Mouse (Mus musculus): ENCODE measurements around the gene M1ap. TPM values are rescaled to one million over a fixed set of nuclear protein-coding genes. Genes with fewer than 3 reads are reported as not detected.

Gene M1ap
- not detected for polyA plus RNA-seq (2014; fragmentation: Illumina TruSeq; extraction: RNeasy Lipid Tissue Mini Kit (QIAGEN cat#74804))

DNA sequence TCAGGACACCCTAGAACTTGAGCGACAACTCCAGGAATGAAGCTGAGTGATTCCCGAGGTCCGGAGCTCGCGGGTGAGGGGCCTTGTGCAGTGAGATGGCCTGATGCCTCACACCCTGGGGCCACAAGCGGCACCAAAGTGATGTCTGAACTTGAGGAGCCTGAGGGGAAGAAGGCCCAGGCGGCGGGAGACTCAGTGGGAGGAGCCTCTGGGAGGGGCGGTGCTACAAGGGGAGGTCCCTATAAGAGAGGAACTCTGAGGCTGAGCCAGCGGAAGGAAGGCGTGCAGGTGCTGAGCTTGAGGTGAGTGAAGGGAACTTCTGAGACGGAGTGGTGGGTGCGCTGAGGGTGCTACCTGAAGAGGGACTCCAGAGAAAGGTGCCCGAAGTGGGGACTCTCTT lies at the start of gene M1ap:
TSS of gene M1ap (plus strand) at position 252 of the 400 bp plus-strand sequence.

DNA sequence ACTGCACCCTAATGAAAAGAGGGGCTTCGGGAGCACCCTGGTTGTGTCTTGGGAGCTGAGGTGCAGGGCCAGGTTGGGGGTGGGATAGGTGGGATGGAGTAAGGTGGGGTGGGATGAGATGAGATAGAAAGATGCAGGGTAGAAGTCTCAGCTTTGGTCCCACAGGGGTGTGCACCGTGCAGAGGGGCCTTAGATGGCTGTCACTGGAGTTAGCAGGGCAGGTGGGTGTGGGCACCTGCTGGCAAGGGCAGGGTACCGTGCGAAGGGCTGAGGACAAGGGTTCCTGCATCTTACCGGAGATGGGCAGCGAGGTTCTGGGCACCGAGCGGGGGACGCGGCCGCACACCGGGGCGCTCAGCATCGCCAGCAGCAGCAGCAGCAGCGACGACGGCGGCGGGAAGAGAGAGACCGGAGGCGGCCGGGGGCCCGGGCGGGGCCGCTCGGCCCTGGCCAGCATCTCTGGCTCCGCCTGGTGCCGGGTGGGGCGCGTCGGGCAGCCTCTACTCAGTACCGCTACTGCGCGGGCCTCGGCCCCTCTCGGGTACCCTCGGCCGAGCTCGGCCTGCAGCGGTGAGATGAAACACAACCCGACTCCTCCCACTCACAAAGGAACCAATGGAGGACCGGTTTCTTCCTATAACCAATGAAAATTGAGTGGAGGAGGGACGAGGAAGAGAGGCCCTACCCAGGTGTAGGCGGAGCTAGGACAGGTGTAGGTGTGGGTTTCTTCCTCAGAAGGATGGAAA lies 7.4 kb upstream of the M1ap start, which contains the start of gene Sema4f:
TSS of gene Sema4f (minus strand) at position 603 of the 746 bp plus-strand sequence.

DNA sequence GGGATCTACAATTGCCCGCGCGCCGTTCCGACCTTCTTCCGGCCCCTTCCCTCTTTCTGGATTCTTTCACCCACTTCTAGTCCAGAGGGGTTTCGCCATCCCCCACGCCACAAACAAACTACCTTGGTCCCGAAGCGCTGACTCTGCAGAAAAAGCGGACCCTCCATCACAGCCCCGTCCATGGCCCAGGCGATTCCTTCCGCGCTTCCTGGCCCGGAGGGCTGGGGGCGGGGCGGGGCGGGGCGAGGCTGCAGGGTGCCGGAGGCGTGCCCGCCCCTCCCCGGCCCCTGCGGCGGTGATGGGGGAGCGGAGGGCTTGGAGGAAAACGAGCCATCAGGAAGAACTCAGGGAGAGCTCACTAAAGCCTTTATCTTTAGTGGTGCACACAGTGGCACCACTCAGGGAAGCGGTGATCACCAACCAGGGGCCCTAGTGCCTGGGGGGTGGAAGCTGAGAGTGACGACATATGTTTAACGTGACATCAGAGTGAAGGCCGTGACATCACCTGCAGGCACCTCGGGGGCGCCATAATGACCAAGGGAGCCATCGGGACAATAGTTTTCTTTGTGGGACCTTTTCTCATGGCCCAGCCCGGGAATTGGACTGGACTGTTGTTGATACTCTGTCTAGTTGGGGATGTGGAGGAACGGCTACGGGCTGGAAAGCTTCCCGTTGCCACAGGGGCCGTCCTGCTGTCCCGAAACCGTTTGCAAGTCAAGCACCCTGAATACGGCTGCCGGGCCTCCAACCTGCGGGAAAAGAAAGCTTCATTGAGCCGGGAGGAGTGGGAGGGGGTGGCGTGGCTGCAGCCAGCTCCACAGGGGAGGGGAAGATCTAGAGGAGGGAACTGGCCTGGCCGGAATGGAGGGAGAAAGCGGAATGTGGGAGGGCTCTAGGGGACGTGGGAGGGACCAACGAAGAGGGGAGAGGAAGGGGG lies 86.8 kb downstream of the M1ap start, which contains the start of the genes Dok1 and Loxl3:
TSS of gene Dok1 (minus strand) at position 223 of the 937 bp plus-strand sequence.
TSS of gene Loxl3 (plus strand) at position 925 of the 937 bp plus-strand sequence.

DNA sequence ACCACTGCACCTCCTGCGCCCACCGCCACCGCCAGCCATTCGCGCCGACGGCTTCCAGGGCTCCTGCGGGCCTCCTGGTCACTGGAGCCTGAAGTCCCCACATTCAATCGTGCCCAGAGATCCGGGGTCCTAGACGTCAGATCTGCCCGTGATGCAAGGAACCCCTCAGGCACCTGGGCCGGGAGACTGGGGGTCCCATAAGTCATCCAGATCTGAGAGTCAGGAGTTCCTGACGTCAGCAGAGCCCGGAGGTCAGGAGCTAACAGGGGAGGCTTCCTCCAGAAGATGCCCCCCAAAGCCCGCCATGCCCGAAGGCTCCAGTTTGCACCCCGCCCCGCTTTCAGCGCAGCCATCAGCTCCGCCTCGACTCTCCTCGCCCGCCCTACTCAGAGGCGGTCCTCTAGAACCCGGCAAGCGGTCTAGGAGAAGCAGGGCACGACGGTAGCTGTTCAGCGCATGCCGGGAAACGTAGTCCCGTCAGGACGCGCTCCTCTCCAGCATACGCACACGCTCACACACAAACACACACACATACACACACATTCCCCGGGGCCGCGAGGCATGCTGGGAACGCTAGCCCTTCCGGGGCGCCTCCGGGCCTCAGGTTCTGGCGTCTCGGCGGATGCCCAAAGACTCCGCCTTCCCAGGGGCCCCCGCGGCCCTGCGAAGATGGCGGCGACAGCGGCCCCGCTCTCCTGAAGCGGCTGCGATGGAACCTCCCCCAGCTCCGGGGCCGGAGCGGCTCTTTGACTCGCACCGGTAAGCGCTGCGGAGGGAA lies 107.6 kb downstream of the M1ap start, which contains the start of gene Aup1:
TSS of gene Aup1 (plus strand) at position 448 of the 778 bp plus-strand sequence.

DNA sequence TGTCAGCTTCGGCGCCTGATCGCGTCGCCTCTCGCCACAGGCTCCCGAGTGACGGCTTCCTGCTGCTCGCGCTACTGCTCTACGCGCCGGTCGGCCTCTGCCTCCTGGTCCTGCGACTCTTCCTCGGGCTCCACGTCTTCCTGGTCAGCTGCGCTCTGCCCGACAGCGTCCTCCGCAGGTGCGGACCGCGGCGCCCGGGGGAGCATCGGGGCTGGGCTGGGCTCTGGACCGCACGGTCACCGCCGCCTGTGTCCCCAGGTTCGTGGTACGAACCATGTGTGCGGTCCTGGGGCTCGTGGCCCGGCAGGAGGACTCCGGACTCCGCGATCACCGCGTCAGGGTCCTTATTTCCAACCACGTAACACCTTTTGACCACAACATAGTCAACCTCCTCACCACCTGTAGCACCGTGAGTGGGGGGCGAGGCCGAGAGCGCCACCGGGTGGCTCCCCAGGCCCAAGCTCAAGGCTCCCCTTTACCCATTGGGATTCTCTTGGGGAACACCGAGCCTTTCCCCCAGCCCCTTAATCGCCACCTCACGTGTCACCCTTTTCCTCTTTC lies 108.2 kb downstream of the M1ap start, which contains the start of gene Htra2:
TSS of gene Htra2 (minus strand) at position 403 of the 561 bp plus-strand sequence.

DNA sequence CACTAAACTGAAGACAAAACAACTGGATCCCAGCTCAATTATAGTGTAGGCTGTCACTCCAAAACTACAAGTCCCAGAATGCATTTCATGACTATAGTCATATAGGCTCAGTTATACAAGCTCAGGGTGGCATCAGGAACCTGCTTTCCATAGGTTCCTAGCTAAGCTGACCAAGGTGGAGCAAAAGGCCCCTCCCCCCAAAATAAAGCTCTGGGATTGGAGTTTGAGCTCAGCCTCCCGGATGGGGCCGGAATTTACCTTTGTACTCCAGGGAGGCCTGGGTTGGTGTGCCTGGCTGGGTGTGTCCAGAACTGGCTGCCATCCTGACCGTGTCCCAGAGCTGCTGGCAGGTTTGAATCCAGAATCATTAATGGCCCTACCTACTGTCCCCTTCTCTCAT lies 111.1 kb downstream of the M1ap start, which contains the start of gene Dqx1:
TSS of gene Dqx1 (plus strand) at position 55 of the 400 bp plus-strand sequence.

DNA sequence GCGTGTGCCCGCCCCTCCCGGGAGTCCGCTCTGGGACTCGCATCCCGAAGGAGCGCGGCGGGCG lies 123.4 kb downstream of the M1ap start, which contains the start of gene Tlx2:
TSS of gene Tlx2 (minus strand) at position 47 of the 64 bp plus-strand sequence.

DNA sequence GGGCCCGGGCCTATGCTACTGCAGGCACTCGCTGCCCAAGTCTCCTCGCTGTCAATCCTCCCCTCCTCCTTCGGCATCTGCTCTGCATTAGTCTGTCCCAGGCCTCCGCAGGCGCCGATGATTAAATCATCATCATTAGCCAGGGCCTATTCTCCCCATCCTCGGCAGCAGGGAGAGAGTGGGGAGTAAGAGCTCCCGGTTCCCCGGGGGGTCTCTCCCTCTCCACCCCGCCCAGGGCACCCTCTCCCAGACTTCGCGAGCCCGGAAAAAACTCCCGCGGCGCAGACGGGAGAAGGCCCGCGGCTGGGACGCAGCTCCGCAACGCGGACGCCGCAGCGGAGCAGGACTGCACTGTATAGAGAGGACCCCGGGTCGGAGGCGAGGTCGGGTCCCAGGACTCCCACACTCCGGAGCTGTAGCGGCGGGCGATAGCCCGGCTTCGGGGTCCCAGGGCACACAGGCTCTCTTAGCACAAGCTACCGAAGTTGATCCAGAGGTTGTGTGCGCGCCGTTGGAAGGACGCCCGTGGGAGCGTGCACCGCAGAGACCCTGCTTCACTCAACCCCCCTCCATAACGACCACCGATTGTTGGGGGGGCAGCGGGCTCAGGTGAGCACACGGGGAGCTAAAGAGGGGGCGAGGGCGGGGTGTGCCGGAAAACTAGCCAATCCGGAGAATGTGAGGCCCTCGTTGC lies 131.1 kb downstream of the M1ap start, which contains the start of gene Pcgf1:
TSS of gene Pcgf1 (plus strand) at position 240 of the 694 bp plus-strand sequence.

Other genes starting within 250 kb of the M1ap start
- gene Pole4, start 241.5 kb upstream of the M1ap start, polyA plus RNA-seq (2014; fragmentation: Illumina TruSeq; extraction: RNeasy Lipid Tissue Mini Kit (QIAGEN cat#74804)), result 189 TPM
- 16.7 TPM for gene Hk2, start 172.4 kb upstream of the M1ap start, polyA plus RNA-seq (2014; fragmentation: Illumina TruSeq; extraction: RNeasy Lipid Tissue Mini Kit (QIAGEN cat#74804))
- gene Sema4f, start 7.1 kb upstream of the M1ap start, polyA plus RNA-seq (2014; fragmentation: Illumina TruSeq; extraction: RNeasy Lipid Tissue Mini Kit (QIAGEN cat#74804)), result not detected
- not detected for gene Dok1, start 86.6 kb downstream of the M1ap start, polyA plus RNA-seq (2014; fragmentation: Illumina TruSeq; extraction: RNeasy Lipid Tissue Mini Kit (QIAGEN cat#74804))
- gene Loxl3, start 87.3 kb downstream of the M1ap start, polyA plus RNA-seq (2014; fragmentation: Illumina TruSeq; extraction: RNeasy Lipid Tissue Mini Kit (QIAGEN cat#74804)), result 3.5 TPM
- gene Aup1, start 107.6 kb downstream of the M1ap start, polyA plus RNA-seq (2014; fragmentation: Illumina TruSeq; extraction: RNeasy Lipid Tissue Mini Kit (QIAGEN cat#74804)), result 4.6 TPM
- gene Htra2, start 108.4 kb downstream of the M1ap start, polyA plus RNA-seq (2014; fragmentation: Illumina TruSeq; extraction: RNeasy Lipid Tissue Mini Kit (QIAGEN cat#74804)), result 2.6 TPM
- not detected for gene Dqx1, start 110.9 kb downstream of the M1ap start, polyA plus RNA-seq (2014; fragmentation: Illumina TruSeq; extraction: RNeasy Lipid Tissue Mini Kit (QIAGEN cat#74804))
- gene Tlx2, start 123.4 kb downstream of the M1ap start, polyA plus RNA-seq (2014; fragmentation: Illumina TruSeq; extraction: RNeasy Lipid Tissue Mini Kit (QIAGEN cat#74804)), result not detected
- gene Pcgf1, start 131.0 kb downstream of the M1ap start, polyA plus RNA-seq (2014; fragmentation: Illumina TruSeq; extraction: RNeasy Lipid Tissue Mini Kit (QIAGEN cat#74804)), result 4.1 TPM
- gene Lbx2, start 139.5 kb downstream of the M1ap start, polyA plus RNA-seq (2014; fragmentation: Illumina TruSeq; extraction: RNeasy Lipid Tissue Mini Kit (QIAGEN cat#74804)), result not detected
- not detected for gene Ccdc142, start 154.7 kb downstream of the M1ap start, polyA plus RNA-seq (2014; fragmentation: Illumina TruSeq; extraction: RNeasy Lipid Tissue Mini Kit (QIAGEN cat#74804))
- gene Gm42688, start 154.7 kb downstream of the M1ap start, polyA plus RNA-seq (2014; fragmentation: Illumina TruSeq; extraction: RNeasy Lipid Tissue Mini Kit (QIAGEN cat#74804)), result 1.2 TPM
- 26.1 TPM for gene Mrpl53, start 162.1 kb downstream of the M1ap start, polyA plus RNA-seq (2014; fragmentation: Illumina TruSeq; extraction: RNeasy Lipid Tissue Mini Kit (QIAGEN cat#74804))
- gene Mogs, start 168.6 kb downstream of the M1ap start, polyA plus RNA-seq (2014; fragmentation: Illumina TruSeq; extraction: RNeasy Lipid Tissue Mini Kit (QIAGEN cat#74804)), result 3.6 TPM
- 1.7 TPM for gene Wbp1, start 174.7 kb downstream of the M1ap start, polyA plus RNA-seq (2014; fragmentation: Illumina TruSeq; extraction: RNeasy Lipid Tissue Mini Kit (QIAGEN cat#74804))
- gene Ino80b, start 178.5 kb downstream of the M1ap start, polyA plus RNA-seq (2014; fragmentation: Illumina TruSeq; extraction: RNeasy Lipid Tissue Mini Kit (QIAGEN cat#74804)), result not detected
- gene Rtkn, start 188.6 kb downstream of the M1ap start, polyA plus RNA-seq (2014; fragmentation: Illumina TruSeq; extraction: RNeasy Lipid Tissue Mini Kit (QIAGEN cat#74804)), result not detected
- gene Wdr54, start 209.5 kb downstream of the M1ap start, polyA plus RNA-seq (2014; fragmentation: Illumina TruSeq; extraction: RNeasy Lipid Tissue Mini Kit (QIAGEN cat#74804)), result 0.40 TPM
- gene 1700003E16Rik, start 209.5 kb downstream of the M1ap start, polyA plus RNA-seq (2014; fragmentation: Illumina TruSeq; extraction: RNeasy Lipid Tissue Mini Kit (QIAGEN cat#74804)), result not detected
- gene Dctn1, start 219.0 kb downstream of the M1ap start, polyA plus RNA-seq (2014; fragmentation: Illumina TruSeq; extraction: RNeasy Lipid Tissue Mini Kit (QIAGEN cat#74804)), result 10.8 TPM

All from ovary, adult 10 weeks (tissue).